Mouse (Mus musculus): Measurements from ENCODE around the gene Fhl3. TPM values are rescaled to one million over a fixed set of nuclear protein-coding genes. Genes with fewer than 3 reads are reported as not detected.

The Fhl3 gene
- total RNA-seq, 2 experiments from 2014 or later: 12.9 to 13.7 TPM

DNA sequence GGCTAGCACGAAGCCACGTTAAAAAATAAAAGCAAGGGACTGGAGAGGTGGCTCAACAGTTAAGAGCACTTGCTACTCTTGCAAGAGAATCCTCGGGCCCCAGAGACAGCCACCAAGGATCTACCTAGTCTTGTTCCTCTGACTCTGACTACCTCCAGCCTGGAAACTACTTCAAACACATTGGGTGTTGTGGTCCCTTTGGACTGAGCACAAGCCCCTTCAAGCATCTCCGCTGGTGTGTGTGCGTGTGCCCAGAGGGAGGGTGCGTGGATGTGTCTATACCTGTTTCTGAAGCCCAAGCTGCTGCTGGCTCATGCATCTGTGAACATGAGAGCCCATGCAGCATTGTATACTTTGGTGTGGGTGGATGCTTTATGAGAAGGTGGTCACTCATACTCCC lies 24.5 kb upstream of the Fhl3 start:
- intact Hi-C loops (cut with DNase I): loop anchor here (1.0 to 5.0 kb wide), 4 partner anchors 448 to 735 kb away; no protein-coding TSS in a partner anchor
- no peak for DNase-seq

DNA sequence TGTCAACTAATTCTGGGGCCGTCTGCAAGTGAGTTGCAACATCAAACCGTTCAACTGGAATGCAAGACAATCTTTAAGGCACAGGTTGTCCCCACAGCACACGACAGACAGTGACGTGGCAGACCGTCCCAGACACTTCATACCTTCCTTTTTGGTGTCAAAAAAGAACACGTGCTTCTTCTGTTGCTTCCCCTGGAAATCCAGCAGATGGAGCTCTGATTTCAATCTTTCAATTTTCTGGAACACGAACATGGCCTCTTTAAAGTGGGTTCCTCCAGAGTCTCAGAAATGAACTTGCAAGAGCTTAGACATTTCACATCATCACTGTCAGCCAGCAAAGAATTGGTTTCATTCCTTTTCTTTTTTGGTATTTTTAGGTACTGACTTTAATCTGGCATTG lies 18.2 kb upstream of the Fhl3 start:
- no peak for DNase-seq
- intact Hi-C loops (cut with DNase I): loop anchor here (2.0 to 5.0 kb wide), 2 partner anchors 29 to 40 kb away; no protein-coding TSS in a partner anchor

DNA sequence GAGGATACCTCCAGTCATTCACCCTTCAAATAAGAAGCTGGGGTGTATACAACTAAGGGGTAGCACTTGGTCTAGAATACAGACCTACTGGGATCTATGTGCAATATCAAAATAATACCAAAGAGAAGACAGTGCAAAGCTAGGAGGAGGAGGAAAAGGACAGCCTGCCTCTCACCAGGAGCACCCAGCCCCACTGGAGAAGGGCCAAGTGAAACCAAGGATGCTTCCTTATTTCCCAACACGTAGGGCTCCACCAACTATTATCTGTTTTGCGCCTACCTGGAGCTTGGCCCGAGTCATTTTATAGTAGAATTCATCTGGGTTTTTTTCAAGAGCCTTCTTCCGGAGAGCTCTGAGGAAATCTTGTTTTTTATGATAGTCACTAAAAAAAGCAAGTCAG lies 17.0 kb upstream of the Fhl3 start:
- DNase-seq: no peak
- intact Hi-C loops (cut with DNase I): loop anchor here (2.0 to 5.0 kb wide), 2 partner anchors 27 to 39 kb away; no protein-coding TSS in a partner anchor

DNA sequence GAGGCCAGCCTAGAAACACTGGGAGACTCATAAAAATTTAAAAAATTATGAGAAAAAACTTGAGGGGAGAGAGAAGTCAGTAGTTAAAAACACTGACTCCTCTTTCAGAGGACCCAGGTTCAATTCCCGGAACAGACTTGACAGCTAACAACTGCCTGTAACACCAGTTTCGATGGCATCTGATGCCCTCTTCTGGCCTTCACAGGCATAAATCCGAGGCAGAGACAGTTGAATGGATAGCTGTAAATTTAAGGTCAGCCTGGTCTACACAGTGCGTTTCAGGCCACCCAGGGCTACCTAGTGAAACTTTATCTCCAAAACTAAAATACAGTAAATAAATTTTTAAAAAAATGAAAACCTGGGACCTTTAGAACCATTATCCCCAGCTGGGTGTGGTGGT lies 15.5 kb upstream of the Fhl3 start:
- intact Hi-C loops (cut with DNase I): no loop called here
- DNase-seq: no peak

DNA sequence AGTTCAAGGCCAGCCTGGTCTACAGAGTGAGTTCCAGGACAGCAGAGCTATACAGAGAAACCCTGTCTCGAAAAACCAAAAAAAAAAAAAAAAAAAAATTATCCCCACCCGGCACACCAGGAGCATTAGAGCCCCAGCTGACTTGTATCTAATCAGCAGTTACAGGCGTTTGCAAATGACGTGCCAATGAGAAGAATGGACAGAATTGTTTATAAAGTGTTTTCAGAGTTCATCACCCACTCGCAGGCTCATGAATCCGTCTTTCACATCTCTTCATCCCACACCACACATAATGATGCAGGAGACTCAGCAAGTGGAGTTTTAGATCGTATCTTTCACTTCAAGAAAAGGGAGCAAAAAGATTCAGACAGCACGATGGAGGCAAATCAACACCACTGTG lies 15.0 kb upstream of the Fhl3 start:
- DNase-seq: no peak
- intact Hi-C loops (cut with DNase I): no loop called here

DNA sequence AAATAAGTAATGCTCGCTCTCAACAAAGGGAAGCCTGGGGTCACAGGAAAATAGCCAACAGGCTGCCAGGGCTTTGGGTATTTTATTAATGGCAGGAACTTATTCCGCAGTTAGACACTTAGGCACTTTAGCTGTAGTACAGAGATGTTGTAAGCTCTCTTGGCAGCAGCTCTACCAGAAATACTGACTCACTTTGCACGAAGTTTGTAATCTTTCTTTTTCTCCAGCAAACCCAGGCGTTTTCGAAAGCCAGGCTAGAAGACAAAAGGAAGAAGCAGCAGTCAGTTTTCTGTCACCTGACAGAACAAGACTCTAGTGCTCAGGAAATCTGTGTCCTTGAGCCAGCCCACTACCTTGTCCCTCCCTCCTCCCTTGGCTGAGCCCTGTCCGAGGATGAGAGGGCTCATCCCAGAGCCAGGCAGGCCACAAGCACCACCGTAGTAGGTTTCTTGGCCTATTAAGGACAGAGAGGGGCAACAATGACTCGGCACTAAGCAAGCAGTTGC lies 14.6 kb upstream of the Fhl3 start:
- peak in 1 of 2 experiments; percentile 15 for DNase-seq
- intact Hi-C loops (cut with DNase I): no loop called here

DNA sequence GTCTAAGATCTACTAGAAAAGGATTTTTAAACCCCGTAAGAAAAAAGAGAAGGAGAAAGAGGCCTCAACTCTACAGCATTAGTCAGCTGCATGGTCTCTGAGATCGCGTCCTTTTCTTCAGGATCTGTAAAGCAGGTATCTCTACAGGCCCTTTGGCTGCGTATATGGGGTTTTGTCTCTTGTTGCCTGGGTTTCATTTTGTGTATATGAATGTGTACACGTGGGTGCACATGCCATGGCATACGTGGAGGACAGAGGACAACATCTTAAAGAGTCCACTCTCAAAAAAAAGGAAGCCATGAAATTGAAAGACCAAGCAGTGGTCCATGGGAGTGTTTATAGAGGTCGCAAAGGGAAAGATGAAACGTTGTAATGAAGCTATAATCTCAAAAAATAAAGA lies 9.0 kb upstream of the Fhl3 start:
- DNase-seq: no peak
- intact Hi-C loops (cut with DNase I): no loop called here

DNA sequence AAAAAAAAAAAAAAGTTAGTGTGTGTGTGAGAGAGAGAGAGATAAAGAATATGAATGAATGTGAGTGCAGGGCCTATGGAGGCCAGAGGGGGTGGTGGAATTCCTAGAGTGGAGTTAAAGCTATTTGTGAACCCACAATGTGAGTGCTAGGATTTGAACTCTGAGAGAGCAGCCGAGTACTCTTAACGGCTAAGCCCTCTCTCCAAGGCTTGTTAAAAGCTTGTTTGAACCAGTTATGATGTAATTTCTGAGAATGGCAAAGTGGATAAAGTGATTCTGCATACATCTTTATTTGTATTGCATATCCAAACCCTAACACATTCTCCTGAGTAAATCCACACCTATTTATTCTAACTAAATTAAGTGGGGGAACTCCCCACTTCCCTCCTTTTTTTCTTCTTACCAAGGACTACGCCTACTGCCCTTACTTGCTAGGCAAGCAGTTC lies 8.1 kb upstream of the Fhl3 start:
- intact Hi-C loops (cut with DNase I): no loop called here
- no peak for DNase-seq

DNA sequence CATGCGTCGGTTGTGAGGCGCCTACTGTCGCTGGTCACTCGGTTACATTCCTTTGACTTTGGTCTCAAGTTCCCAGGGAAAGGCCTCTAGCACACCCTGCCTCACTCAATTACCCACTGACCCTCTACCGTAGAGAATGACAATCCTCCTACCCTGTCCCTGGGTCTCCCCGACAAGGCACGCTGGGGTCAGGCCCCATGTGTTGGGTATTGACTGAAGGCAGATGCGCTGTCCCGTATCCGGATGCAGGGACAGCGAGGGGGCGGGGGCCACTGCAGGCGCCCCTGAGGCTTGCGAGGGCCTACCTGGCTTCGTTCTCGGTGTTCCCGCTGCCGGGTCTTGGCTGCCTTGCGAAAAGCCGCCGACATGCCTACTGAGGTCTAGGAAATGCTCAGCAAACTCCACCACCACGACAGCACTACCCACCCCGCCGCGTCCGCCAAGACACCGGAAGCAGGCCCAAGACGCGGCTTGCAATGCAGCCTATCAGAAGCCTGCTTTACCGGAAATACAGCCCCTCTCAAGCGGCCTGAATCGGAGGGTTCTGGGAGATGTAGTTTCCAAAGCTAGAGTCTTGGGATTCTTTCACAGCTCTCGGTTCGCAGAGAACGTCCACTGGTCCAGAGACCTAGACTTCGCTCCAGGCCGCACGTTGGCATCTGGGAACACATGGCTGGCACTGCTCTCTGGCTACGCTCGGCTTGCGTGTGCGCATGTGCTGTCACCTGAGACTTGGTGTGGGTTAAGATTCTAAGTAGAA lies 7.2 kb upstream of the Fhl3 start, which contains the start of gene Utp11:
Gene Utp11 (minus strand): TSS at position 466 of the 760 bp plus-strand sequence.
- intact Hi-C loops (cut with DNase I): no loop called here
- peak; percentile 81 to 87 for DNase-seq

DNA sequence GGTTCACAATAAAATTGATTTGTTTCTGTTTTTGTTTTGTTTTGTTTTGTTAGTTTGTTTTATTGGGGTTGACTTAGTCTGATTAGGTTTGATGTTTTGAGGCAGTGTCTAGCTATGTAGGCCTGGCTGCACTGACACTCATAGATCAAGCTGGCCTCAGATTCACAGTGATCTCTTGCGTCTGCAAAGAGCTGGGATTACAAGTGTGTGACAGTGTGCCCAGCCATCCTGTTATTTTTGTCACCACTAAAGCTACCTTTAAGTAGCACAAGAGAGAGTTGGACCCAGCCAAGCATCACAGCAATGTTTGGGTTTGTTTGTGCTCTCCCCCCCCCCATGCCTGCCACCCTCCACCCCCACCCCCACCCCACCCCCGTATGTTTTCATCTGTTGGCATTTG lies 5.9 kb upstream of the Fhl3 start:
- DNase-seq: no peak
- intact Hi-C loops (cut with DNase I): no loop called here

DNA sequence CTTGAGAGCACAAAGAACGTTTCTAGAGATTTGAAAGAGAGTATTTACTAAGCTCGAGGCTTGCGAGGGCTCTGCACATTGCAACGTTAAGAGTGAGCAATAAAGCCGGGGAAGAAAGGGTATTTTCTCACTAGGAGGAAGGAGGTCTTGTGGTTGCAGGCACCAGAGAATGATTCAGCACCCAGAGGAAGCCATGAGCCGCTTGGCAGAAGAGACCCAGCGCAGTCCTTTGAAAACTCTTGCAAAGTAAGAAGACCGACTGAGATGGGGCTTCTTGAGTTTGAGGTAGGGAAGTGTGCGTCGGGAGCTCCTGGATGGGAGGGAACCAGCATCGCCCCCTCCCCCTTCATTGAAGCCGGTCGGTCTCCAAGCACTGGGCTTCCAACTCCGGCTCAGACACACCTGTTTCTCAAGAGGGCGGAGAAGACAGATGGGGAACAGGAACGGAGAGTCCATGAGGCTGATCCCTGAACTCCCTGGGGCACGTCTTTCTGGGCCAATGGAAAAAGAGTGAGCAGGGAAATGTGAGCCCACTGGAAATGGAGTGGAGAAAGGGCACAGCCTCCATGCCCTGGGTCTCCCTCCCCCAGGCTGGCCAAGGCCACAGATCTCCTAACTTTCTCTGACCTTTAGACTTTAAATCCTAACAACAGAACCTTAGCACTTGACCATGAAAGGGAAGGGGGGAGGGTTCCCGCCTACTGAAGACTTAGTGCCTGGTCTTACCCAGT lies 4.5 kb upstream of the Fhl3 start:
- no peak for DNase-seq
- intact Hi-C loops (cut with DNase I): loop anchor here (5.0 kb wide), 1 partner anchor 156 kb away; the partner anchor contains the start of genes 1110065P20Rik and Yrdc

DNA sequence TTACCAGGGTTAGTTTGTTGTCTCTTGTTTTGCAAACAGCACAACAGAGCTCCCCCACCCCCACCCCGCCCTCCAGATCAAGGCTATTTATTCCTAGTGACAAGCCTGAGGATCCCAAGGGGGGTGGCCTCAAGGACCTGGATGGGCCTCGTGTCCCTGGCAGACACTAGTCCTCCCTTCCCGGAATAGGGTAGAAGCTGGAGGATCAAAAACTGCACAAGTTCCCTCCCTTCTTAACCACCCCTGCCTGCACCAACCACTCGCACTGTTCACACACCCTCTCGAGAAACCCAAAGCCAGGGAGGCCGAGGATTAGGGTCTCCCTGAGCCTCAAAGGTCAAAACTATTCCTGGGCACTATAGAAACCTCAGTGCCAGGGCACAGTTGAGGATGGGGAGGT lies 710 bp upstream of the Fhl3 start:
- DNase-seq: peak in 1 of 2 experiments; percentile 4
- intact Hi-C loops (cut with DNase I): loop anchor here (5.0 kb wide), 1 partner anchor 153 kb away; the partner anchor contains the start of genes 1110065P20Rik and Yrdc

DNA sequence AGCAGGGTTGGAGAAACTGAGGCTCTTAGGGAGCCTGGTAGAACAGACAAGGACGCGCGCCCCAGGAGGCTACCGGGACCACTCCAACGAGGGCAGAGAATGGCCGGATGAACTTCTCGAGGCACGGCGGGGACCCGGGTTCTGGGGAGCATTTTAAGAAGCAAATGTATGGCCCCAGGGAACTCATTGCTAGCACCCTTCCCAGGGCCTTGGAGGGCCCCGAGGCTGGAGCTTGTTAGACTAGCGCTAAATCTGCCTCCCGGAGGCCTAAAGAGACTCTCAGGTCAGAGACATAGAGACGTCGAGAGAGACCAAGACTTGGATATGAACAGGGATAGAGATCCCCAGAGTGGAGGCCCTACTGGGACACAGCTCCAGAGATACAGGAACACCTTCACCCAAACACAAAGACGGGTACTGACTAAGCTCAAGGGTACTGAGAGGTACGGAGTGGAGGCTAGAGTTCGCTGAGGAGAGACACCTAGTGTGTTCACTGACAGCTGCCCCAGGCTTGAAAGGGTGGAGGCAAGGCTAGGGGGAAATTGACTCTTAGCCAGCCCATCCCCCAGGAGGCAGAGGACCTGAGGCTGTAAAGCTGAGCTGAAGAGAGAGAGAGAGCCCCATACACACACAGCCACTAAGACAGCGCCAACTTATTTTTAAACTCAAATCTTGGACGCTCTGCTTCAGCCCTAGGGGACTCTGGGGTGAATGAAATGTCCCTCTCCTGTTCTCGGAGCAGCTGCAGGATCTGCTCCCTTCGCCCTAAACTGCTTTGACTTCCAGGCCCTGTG lies 748 bp downstream of the Fhl3 start:
- intact Hi-C loops (cut with DNase I): no loop called here
- DNase-seq: peak; percentile 41 to 62

DNA sequence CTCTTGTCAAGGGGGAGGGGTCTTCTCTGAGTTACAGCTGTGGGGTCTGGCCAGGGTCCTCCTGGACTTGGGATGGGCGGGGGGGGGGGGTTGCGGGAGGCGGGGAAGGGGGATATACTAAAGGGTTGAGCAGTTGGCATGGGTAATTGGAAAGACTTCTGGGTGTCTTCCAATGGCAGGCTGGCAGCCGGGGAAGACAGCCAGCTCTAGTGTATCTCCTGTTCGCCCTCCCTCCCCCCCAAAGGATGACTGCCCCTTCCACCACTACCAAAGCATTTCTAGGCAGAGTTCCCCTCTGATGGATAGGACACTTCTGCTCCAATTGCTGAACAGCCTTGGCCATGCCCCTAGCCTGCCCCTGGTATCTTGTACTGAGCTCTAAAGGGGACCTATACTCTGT lies 1.4 kb downstream of the Fhl3 start:
- DNase-seq: peak in 1 of 2 experiments; percentile 24
- intact Hi-C loops (cut with DNase I): no loop called here

DNA sequence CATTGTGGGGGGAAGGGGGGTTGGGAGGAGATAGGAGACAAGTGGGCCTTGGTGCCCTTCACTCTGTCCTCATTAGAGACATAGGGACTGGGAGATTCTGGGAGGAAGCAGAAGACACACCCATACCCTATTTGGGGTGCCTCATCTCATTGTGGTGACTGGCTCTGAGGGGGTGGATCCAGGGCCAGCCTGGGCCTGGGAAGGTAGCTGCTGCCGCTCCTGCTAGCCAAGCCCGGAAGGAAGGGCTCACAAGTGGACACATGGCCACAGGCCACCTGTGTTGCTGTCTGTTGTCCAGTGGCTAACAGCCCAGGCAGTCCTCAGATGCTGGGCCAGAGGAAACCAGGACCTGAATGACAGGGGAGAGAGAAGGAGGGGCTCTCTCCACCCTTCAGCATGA lies 2.9 kb downstream of the Fhl3 start:
- intact Hi-C loops (cut with DNase I): no loop called here
- peak; percentile 37 to 45 for DNase-seq

DNA sequence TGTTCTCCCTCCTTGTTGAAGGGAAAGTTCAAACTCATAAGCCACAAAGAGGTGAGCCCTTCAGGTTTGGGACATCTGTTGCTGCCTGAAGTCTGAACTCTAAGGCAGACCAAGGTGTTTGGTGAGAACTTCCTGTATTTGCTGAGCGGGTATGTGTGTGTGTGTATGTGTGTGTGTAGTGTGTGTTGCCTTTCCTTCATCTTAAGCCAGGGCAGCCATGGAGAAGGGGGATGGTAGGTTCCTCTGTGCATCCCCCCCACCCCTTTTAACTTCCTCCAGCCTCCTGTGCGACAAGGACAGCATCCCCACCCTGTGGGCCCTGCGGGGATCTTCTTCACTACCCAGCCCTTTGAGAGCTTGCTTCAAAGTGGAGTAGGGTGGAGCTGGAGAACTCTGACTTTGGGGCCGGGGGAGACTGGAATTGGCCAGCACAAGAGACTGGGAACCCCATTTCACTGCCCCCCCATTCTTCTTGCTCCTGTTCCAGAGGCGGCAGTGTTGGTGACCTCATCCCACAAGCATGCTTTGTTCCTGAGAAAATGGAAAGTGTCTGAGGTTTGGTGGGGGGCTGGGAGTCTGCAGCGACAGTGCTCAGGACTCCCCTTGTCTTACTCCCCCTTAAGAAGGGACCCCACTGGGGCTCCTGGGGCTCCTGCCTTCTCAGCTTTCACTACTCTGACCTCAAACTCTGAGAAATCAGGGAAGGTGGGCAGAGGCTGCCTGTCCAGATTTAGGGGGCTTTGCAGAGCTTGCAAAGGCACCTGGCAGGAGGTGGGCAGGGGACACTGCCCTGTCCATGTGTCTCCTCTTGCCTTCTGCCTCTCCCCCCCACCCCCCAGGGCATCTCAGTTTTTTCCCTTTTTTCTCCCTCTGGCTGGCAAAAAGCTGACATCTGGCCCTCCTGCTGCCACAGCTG lies 3.6 kb downstream of the Fhl3 start:
- DNase-seq: peak in 1 of 2 experiments; percentile 13
- intact Hi-C loops (cut with DNase I): no loop called here

DNA sequence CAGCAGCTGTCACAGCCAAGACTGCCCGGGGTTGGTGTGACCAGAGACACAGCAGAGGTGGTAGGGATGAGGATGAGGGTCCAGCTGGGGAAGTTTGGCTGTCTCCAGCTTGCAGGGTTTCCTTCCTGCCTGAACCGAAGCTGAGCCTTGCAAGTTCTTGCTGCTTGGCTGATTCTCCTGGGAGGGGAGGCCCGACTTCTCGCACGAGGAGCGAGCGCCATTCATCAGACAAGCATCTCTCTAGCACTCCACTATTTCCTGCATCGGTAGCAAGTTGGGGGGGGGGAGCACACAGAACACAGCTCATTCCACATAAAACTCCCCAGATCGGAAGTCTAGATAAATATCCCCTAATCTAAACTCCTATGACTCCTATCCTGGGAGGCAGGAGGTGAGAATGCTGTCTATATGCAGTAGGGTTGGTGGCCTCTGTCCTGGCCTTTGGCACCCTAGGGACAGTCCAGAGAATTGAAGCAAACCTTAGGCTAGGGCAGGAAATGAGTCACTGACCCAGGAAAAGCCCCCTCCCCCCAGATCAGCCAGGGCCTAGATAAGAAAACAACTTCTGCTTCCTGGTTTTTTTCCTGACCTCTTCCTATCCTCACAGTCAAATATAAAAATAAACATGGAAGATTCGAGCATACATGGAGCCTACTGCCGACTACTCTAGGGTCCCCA lies 4.4 kb downstream of the Fhl3 start:
- DNase-seq: peak; percentile 40 to 44
- intact Hi-C loops (cut with DNase I): no loop called here

DNA sequence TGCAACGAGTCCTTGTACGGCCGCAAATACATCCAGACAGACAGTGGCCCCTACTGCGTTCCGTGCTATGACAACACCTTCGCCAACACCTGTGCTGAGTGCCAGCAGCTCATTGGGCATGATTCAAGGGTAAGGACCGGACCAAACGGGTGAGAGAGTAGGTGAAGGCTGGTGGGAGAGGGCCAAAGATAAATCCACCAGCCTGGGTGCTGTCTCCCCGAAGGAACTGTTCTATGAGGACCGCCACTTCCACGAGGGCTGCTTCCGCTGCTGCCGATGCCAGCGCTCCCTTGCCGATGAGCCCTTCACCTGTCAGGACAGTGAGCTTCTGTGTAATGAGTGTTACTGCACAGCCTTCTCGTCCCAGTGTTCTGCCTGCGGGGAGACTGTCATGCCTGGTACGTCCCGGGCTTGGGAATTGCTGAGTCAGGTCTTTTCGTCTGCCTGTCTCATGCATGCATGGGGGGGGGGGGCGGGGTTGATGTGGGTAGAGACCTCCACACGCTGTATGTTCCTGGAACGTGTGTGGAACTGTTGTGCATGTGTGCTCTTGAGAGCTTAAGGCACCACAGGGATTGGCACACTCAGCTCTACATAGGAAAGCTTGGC lies 5.3 kb downstream of the Fhl3 start:
- peak in 1 of 2 experiments; percentile 4 for DNase-seq
- intact Hi-C loops (cut with DNase I): no loop called here

Measured in heart, postnatal 36 days (tissue).